Mouse (Mus musculus) E14TG2a.4 (cell line): ENCODE measurements around the gene Osbpl9.

ENCODE experiments used
- CTCF ChIP-seq: conservative IDR thresholded peaks from 2 replicates; pipeline ENCODE4 v1.5.1; 2014; ENCODE audit warnings: low read length
- NANOG ChIP-seq: IDR thresholded peaks from 2 replicates; pipeline ENCODE4 v1.6.1; 2014; ENCODE audit warnings: borderline replicate concordance, low read length, mixed read lengths
- POU5F1 ChIP-seq: IDR thresholded peaks from 2 replicates; pipeline ENCODE4 v1.6.1; 2014; ENCODE audit warnings: low read length, borderline replicate concordance

GRCm38 (mm10) chr4:109118327-109118659, 83.8 kb downstream of the Osbpl9 start:
- no peak for TF ChIP-seq CTCF
- no peak for TF ChIP-seq POU5F1
- no peak for TF ChIP-seq NANOG
